Mouse (Mus musculus) layer of hippocampus, postnatal 14 days (tissue): ENCODE results near the gene Ptger1. TPM values are rescaled to one million over a fixed set of nuclear protein-coding genes. Genes with fewer than 3 reads are reported as not detected.

Source experiments
- DNase-seq, 2 experiments: peaks; one replicate each; pipeline ENCODE4 v3.0.0; 2021 to 2022; ENCODE audit warnings: low spot score in 2 of 2, mixed read lengths in 1 of 2
- total RNA-seq, 2 experiments: library from RNA; stranded (reverse); gene quantifications; 2 replicates each; pipeline ENCODE4 v1.2.3; 2021

Ptger1 gene
- total RNA-seq, 2 experiments from 2014 or later = 1.3 to 1.9 TPM

GRCm38 (mm10) chr8:83694369-83695160 lies 28.1 kb downstream of the Ptger1 start:
- no peak for DNase-seq

GRCm38 (mm10) chr8:83695351-83696106 lies 29.1 kb downstream of the Ptger1 start:
- no peak for DNase-seq

- DNase-seq = no peak
Observed at GRCm38 (mm10) chr8:83697374-83698220, 31.1 kb downstream of the Ptger1 start.

- DNase-seq = peak in 1 of 2 experiments; percentile 31
Observed at GRCm38 (mm10) chr8:83698291-83698660, 31.8 kb downstream of the Ptger1 start.

GRCm38 (mm10) chr8:83698661-83699453 lies 32.4 kb downstream of the Ptger1 start, which contains the start of gene Pkn1:
Pkn1 (minus strand) TSS chr8:83699179.
- peak; percentile 46 to 60 for DNase-seq

- no peak for DNase-seq
Observed at GRCm38 (mm10) chr8:83699566-83699965, 33.1 kb downstream of the Ptger1 start.

GRCm38 (mm10) chr8:83700423-83701085 lies 34.1 kb downstream of the Ptger1 start:
- no peak for DNase-seq

GRCm38 (mm10) chr8:83703426-83703825 lies 36.9 kb downstream of the Ptger1 start:
- DNase-seq = no peak

- no peak for DNase-seq
Observed at GRCm38 (mm10) chr8:83706411-83706810, 39.9 kb downstream of the Ptger1 start.

- no peak for DNase-seq
Observed at GRCm38 (mm10) chr8:83707554-83707953, 41.1 kb downstream of the Ptger1 start.

- no peak for DNase-seq
Observed at GRCm38 (mm10) chr8:83714676-83715030, 48.2 kb downstream of the Ptger1 start.

GRCm38 (mm10) chr8:83715031-83715690 lies 48.7 kb downstream of the Ptger1 start, which contains the start of gene Ddx39:
Ddx39 (plus strand) TSS chr8:83715177.
- DNase-seq = peak; percentile 98

- DNase-seq = no peak
Observed at GRCm38 (mm10) chr8:83715771-83716170, 49.3 kb downstream of the Ptger1 start.

- no peak for DNase-seq
Observed at GRCm38 (mm10) chr8:83716563-83716962, 50.1 kb downstream of the Ptger1 start.

- DNase-seq = no peak
Observed at GRCm38 (mm10) chr8:83719048-83719447, 52.6 kb downstream of the Ptger1 start.

- no peak for DNase-seq
Observed at GRCm38 (mm10) chr8:83719693-83720092, 53.2 kb downstream of the Ptger1 start.

GRCm38 (mm10) chr8:83721405-83722025 lies 55.0 kb downstream of the Ptger1 start:
- no peak for DNase-seq
